Mouse (Mus musculus) B cell, adult 2 months (primary cell): ENCODE measurements around the gene Fkbp10.

Source experiments
- DNase-seq, 2 experiments: peaks; one replicate each; pipeline ENCODE4 v3.0.0; 2022

Gene Fkbp10

DNA sequence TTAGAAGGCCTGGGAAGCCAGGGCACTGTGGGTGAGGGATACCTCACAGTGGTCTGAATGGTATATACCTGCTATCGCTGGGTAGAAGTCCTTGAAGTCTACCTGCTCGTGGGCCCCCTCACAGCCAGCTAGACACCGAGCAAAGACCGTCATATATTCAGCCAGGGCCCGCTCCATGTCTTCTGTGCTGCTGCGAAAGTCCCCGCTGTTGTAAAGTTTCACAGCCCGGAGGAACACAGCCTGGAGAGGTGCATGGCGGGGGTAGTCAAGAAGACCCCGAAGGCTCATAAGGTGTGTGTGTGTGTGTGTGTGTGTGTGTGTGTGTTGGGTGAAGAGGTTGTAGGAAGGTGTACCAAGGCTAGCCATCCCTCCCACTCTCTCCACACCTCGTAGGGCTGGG is 2.0 kb upstream of the Fkbp10 start:
- DNase-seq, result no peak

DNA sequence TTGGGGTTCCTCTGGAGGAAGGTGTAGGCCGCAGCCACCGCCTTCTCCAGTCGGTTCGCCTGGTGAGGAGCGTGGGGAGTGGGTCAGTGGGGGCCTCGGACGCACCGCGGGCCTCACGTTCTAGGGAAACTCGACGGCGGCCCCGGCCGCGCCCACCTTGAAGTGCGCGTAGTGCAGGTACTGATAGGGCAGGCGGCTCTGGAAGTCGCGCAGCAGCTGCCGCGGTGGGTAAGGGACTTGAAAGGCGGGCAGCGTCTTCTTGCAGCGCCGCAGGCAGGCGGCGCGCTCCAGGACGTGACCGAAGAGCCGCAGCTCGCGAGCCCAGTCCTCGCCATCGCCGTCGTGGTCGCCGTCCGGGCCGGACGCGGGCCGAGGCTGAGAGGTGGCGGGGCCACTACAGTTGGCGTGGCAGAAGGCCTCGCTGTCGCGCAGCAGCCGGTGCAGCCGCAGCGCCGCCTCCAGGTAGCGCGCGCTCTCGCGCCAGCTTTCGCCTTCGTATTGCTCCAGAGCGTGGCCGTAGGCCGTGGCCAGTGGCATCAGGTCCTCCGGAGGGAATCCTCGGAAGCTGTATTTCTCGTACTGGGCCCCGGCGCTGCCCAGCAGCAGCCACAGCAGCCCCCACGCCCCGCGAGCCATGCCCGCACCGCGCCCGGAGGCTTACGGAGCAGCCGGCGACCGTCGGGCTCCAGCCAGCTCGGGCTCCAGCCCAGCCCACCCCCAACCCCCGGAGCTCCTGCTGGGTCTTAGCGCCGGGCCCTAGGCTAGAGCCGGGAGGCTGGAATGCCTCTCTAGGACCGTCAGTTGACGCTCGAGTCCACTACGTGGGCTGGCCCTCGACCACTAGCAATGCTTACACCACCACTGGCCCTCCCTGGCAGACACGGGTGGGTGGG is 1.2 kb upstream of the Fkbp10 start, which contains the start of gene P3h4:
Gene P3h4 (minus strand): TSS at position 816 of the 893 bp plus-strand sequence.
- DNase-seq, result peak; percentile 65 to 66

DNA sequence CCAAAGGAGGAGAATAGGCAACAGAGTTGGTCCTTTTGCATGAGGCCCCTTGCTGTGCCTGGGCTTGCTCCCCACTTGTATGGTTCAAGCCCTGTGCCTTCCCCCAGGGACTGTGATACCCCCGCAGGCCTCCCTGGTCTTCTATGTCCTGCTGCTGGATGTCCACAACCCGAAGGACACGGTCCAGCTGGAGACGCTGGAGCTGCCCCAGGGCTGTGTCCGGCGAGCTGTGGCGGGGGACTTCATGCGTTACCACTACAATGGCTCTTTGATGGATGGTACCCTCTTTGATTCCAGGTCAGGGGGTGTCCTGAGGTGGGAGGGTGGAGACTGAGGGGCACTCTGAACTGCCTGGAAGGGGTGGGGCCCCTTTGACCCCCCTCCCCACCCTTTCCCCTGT is 6.0 kb downstream of the Fkbp10 start:
- DNase-seq, result no peak

GRCm38 (mm10) chr11:100423836-100424235 is 8.3 kb downstream of the Fkbp10 start:
- DNase-seq, result no peak

DNA sequence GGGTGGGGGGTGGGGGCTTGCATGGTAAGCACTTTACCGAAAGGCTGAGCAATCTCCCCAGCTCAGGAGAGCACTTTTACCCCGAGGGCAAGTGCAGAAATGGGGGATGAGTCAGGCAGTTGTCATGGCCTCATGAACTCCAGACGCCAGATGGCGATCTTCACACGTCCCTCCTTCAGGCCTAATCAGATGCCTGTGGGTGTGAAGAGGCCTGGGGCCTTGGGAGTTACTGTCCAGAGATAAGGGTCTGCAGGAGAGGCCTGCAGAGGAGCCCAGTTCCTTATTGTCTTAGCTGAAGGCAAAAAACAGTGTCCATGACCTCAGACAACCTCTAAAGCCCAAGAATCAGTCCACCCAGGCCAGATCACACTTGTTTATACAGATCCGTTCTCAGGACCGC is 10.4 kb downstream of the Fkbp10 start:
- DNase-seq, result peak; percentile 70 to 72

GRCm38 (mm10) chr11:100426820-100427219 is 11.3 kb downstream of the Fkbp10 start:
- DNase-seq, result no peak

GRCm38 (mm10) chr11:100428612-100429199 is 13.2 kb downstream of the Fkbp10 start:
- no peak for DNase-seq

DNA sequence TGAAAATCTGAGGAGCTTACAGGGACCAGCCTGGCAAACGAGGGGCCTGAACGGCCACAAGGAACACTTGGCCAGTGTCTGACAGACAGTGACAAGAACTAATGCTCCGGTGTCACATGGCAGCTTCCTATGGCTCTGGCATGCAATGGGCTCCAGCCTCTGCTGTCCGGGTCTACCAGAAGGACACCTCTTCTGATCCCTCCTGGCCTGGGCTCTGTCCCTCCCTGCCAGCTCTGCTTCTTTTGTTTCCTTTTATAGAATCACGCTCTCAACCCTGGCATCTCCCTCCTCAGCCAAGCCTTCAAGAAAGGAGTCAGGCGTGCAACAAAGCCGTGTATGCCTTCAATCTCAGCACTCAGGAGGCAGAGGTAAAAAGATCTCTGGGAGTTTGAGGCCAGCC is 14.6 kb downstream of the Fkbp10 start:
- DNase-seq, result no peak

DNA sequence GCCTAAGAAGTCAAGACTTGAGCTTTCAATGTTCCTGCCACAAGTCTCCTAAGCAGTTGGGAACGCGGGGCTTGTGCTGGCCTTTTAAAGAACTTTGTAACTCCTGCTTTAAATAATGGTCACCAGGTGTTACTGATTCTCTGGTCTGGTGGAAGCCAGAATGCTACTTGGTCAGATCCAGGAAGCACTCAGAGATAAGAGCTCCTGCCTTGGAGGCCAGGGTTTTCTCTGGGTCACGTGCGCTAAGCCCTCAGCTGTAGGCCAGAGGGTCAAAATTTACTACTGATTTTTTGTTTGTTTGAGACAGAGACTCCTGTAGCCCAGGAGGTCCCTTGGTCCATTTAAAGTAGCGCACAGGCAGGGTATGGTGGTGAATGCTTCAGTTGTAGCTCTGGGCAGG is 16.5 kb downstream of the Fkbp10 start:
- DNase-seq, result no peak

- no peak for DNase-seq
Observed at GRCm38 (mm10) chr11:100435678-100436246, 20.3 kb downstream of the Fkbp10 start.

- no peak for DNase-seq
Observed at GRCm38 (mm10) chr11:100437901-100438300, 22.4 kb downstream of the Fkbp10 start.

- peak; percentile 87 for DNase-seq
Observed at GRCm38 (mm10) chr11:100440691-100441522, 25.4 kb downstream of the Fkbp10 start.

GRCm38 (mm10) chr11:100441797-100442196 is 26.3 kb downstream of the Fkbp10 start, which contains the start of the genes Nt5c3b and Klhl10:
TSS of gene Nt5c3b (minus strand) at chr11:100441808.
TSS of gene Klhl10 (plus strand) at chr11:100441917.
- no peak for DNase-seq

- no peak for DNase-seq
Observed at GRCm38 (mm10) chr11:100442625-100443024, 27.1 kb downstream of the Fkbp10 start.

DNA sequence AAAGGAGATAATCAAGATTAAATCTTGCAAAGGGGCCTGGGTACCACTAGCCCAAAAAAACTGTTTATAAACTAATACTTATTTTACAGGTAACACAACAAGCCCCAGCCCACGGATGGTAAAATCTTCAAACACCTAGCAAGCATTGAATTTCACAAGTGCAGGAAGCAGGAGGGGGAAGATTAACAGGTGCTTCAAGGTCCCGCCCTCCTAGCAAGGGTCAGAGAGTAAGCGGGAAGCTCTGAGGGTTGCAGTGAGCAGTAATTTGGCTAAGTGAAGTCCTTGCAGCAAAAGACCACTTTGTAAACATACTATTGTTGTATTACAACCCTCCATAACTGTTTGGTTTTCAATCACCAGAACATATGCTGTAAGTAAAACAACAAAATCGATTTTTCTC is 41.8 kb downstream of the Fkbp10 start:
- DNase-seq, result no peak

DNA sequence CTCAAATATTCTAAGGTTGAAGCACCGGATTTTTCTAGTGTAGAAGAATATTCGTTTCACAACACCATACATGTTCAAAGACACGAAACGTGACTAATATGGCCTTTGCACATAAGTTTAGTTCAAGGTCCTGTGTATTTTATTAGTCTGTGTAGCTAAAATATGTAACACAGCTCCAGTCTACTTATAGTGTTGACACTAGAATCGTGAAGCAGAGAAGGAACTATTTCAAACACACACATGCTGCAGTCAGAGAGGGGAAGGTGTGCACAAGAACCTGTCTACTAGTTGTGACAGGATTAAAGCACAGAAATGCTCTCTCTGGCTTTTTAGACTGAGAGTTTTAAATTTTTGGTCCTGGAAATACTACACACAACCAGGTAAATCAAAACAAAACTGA is 42.2 kb downstream of the Fkbp10 start:
- DNase-seq, result no peak

GRCm38 (mm10) chr11:100462699-100463098 is 47.2 kb downstream of the Fkbp10 start:
- no peak for DNase-seq

GRCm38 (mm10) chr11:100465229-100465792 is 49.8 kb downstream of the Fkbp10 start:
- DNase-seq, result no peak

GRCm38 (mm10) chr11:100465833-100466232 is 50.3 kb downstream of the Fkbp10 start:
- no peak for DNase-seq

DNA sequence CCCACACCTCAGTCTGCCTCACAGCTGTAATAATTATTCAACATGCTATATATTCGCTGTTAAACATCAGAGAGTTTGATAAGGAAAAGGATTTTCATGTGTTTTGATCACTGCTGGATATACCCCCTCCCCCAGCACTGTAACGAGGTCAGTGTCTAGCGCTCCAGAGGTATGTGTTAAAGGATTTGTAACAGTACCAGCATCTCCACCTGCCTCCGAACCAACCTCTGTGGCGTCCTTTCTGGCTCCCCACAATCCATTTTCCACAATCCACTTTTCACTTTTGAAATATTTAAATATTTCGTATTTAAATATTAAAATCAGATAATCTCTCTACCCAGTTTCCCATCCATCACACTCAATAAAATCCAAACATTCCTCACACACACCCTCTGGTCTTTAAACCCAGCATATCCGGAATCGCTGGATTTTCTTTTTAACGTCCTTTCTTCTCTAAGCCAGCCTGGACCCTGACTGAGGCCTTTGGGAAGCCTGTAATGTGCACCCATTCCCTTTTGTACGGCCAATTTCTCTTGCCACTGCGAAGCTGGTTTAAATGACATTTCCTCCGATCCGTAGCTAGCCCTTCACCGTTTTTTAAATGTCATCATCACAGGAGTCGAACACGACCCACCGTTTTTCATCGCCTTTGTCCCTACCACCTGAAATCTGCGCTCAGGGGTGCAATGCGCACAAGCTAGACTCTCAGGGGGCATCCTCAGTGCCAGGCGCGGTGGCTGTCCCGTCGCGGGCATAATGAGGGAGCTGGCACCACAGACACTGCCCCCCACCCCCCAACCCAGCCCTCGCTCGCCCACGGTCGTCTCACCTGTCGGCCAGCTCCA is 56.1 kb downstream of the Fkbp10 start:
- DNase-seq, result no peak

- DNase-seq, result peak; percentile 95
Observed at GRCm38 (mm10) chr11:100472197-100472934, 56.9 kb downstream of the Fkbp10 start, which contains the start of gene Klhl11. TSS of gene Klhl11 (minus strand) at chr11:100472741.
